Mouse (Mus musculus): ENCODE data around the gene Ppp4r4.

DNA sequence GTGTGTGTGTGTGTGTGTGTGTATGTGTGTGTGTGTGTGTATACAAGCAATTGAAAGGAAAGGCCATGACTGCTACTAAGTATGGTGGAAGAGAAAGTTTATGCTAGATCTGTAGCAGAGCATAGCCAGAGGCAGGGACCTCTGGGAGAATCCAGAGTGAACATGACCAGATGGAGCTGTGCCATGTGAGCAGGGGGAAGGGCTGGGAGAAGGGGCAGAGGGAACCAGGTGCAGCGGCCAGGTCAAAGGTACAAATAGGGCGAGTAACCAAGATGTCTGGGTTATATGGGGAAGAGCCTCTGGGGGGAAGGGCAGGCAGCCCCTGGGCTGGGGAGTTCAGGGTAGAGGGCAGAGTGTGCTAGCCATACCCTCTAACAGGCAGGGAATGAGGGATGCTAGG is 1.5 kb upstream of the Ppp4r4 start:
- TF ChIP-seq CTCF (IDR thresholded peaks at IDR 0.05; ENCODE audit: control insufficient read depth, insufficient read depth, insufficient replicate concordance, low read depth, low read length) (no peak), POLR2A (IDR thresholded peaks at IDR 0.05; ENCODE audit: control insufficient read depth, low read depth, low read length) (no peak)

Data from testis, adult 2 months (tissue).